Mouse (Mus musculus) lung, embryonic 15.5 days (tissue): ENCODE data around the gene Ttll6. TPM values are rescaled to one million over a fixed set of nuclear protein-coding genes. Genes with fewer than 3 reads are reported as not detected.

Source experiments
- ATAC-seq: fragments of 200-750 bp; cut with Nextera tagmentation; 2 replicates; pipeline ENCODE4 v1.8.0; 2017; ENCODE audit warnings: moderate number of reproducible peaks, borderline replicate concordance; ENCODE audit not compliant: low FRiP score, low TSS enrichment; ENCODE audit errors: extremely low read depth
- H3K27ac ChIP-seq: fragments of 300-500 bp; sonication (generic); 2 replicates; pipeline ENCODE4 v1.5.1; 2015; ENCODE audit warnings: moderate library complexity, mild to moderate bottlenecking, inconsistent platforms
- H3K27me3 ChIP-seq: fragments of 300-500 bp; sonication (generic); 2 replicates; pipeline ENCODE4 v1.6.1; 2015; ENCODE audit warnings: inconsistent platforms
- H3K36me3 ChIP-seq: fragments of 300-500 bp; sonication (generic); 2 replicates; pipeline ENCODE4 v1.6.1; 2015; ENCODE audit warnings: inconsistent platforms
- H3K4me1 ChIP-seq: fragments of 300-500 bp; sonication (generic); 2 replicates; pipeline ENCODE4 v1.6.1; 2015; ENCODE audit warnings: inconsistent platforms
- H3K4me2 ChIP-seq: fragments of 300-500 bp; sonication (generic); 2 replicates; pipeline ENCODE4 v1.6.1; 2015; ENCODE audit warnings: inconsistent platforms, mild to moderate bottlenecking, moderate library complexity
- H3K4me3 ChIP-seq: fragments of 300-500 bp; sonication (generic); 2 replicates; pipeline ENCODE4 v1.5.1; 2015; ENCODE audit warnings: mild to moderate bottlenecking, inconsistent platforms
- H3K9ac ChIP-seq: fragments of 300-500 bp; sonication (generic); 2 replicates; pipeline ENCODE4 v1.6.1; 2015; ENCODE audit warnings: inconsistent platforms
- H3K9me3 ChIP-seq: fragments of 300-500 bp; sonication (generic); 2 replicates; pipeline ENCODE4 v1.6.1; 2016; ENCODE audit warnings: inconsistent platforms
- WGBS: fragments of 180-500 bp; shearing (Covaris S2); methylation state at CpG from one replicate; pipeline ENCODE4 v1.1.7; 2015; 5-methylcytosine and 5-hydroxymethylcytosine counted together
- polyA plus RNA-seq: library from polyadenylated mRNA; unstranded; fragments of >200 nt; fragmentation: Nextera tagmentation; extraction: Ambion mirVana; gene quantifications from 2 replicates; pipeline ENCODE4 v1.2.1, GENCODE M21; 2015

Gene Ttll6
- polyA plus RNA-seq, 1 experiment from 2014 or later, result 0.93 TPM

- H3K4me3 ChIP-seq, result no peak overlapping the region
- H3K36me3 ChIP-seq, result no peaks in the 10 kb centered on the region
- WGBS, result 3% methylated on average over 20 of the region's 20 CpGs
- H3K9ac ChIP-seq, result no peak overlapping the region
- ATAC-seq, result no peak
- no peaks in the 10 kb centered on the region for H3K9me3 ChIP-seq
- no peak overlapping the region for H3K4me2 ChIP-seq
- H3K27me3 ChIP-seq, result peaks cover 100% of the 10 kb centered on the region
- H3K27ac ChIP-seq, result no peak overlapping the region
- no peaks in the 10 kb centered on the region for H3K4me1 ChIP-seq
These were observed 37.3 kb downstream of the Ttll6 start for GRCm38 (mm10) chr11:96170711-96171379.

- no peaks in the 10 kb centered on the region for H3K9me3 ChIP-seq
- 9% methylated on average over 3 of the region's 3 CpGs for WGBS
- H3K36me3 ChIP-seq, result no peaks in the 10 kb centered on the region
- peaks cover 100% of the 10 kb centered on the region for H3K27me3 ChIP-seq
- H3K4me2 ChIP-seq, result no peak overlapping the region
- H3K9ac ChIP-seq, result no peak overlapping the region
- no peaks in the 10 kb centered on the region for H3K4me1 ChIP-seq
- ATAC-seq, result no peak
- H3K27ac ChIP-seq, result no peak overlapping the region
- H3K4me3 ChIP-seq, result no peak overlapping the region
These were observed 38.0 kb downstream of the Ttll6 start for GRCm38 (mm10) chr11:96171601-96172000.

GRCm38 (mm10) chr11:96172511-96173287, 39.1 kb downstream of the Ttll6 start:
- Histone ChIP-seq H3K27me3 (peaks cover 100% of the 10 kb centered on the region), H3K4me2 (no peak overlapping the region), H3K36me3 (no peaks in the 10 kb centered on the region), H3K4me1 (no peaks in the 10 kb centered on the region), H3K9ac (no peak overlapping the region), H3K9me3 (no peaks in the 10 kb centered on the region), H3K27ac (no peak overlapping the region), H3K4me3 (0 out of 2 replicates have a peak overlapping the region, but pooled peaks have one; percentile 1)
- ATAC-seq, result no peak
- WGBS, result under 1% methylated on average over 25 of the region's 25 CpGs

GRCm38 (mm10) chr11:96173288-96173840, 39.8 kb downstream of the Ttll6 start:
- Histone ChIP-seq H3K36me3 (no peaks in the 10 kb centered on the region), H3K4me1 (no peaks in the 10 kb centered on the region), H3K4me2 (no peak overlapping the region), H3K27ac (no peak overlapping the region), H3K4me3 (0 out of 2 replicates have a peak overlapping the region, but pooled peaks have one; percentile 1), H3K9ac (no peak overlapping the region), H3K27me3 (peaks cover 100% of the 10 kb centered on the region), H3K9me3 (no peaks in the 10 kb centered on the region)
- 2% methylated on average over 16 of the region's 16 CpGs for WGBS
- no peak for ATAC-seq

GRCm38 (mm10) chr11:96174881-96175280, 41.3 kb downstream of the Ttll6 start:
- Histone ChIP-seq H3K27me3 (peaks cover 100% of the 10 kb centered on the region), H3K27ac (no peak overlapping the region), H3K9ac (no peak overlapping the region), H3K4me3 (no peak overlapping the region), H3K36me3 (no peaks in the 10 kb centered on the region), H3K9me3 (no peaks in the 10 kb centered on the region), H3K4me1 (no peaks in the 10 kb centered on the region), H3K4me2 (no peak overlapping the region)
- 9% methylated on average over 6 of the region's 6 CpGs for WGBS
- no peak for ATAC-seq

GRCm38 (mm10) chr11:96175511-96175910, 41.9 kb downstream of the Ttll6 start:
- Histone ChIP-seq H3K4me3 (no peak overlapping the region), H3K4me2 (no peak overlapping the region), H3K4me1 (no peaks in the 10 kb centered on the region), H3K9me3 (no peaks in the 10 kb centered on the region), H3K27me3 (peaks cover 100% of the 10 kb centered on the region), H3K9ac (no peak overlapping the region), H3K36me3 (no peaks in the 10 kb centered on the region), H3K27ac (no peak overlapping the region)
- no peak for ATAC-seq
- WGBS, result under 1% methylated on average over 17 of the region's 17 CpGs

- peaks cover 100% of the 10 kb centered on the region for H3K27me3 ChIP-seq
- no peak overlapping the region for H3K4me3 ChIP-seq
- ATAC-seq, result no peak
- H3K9me3 ChIP-seq, result no peaks in the 10 kb centered on the region
- H3K4me1 ChIP-seq, result no peaks in the 10 kb centered on the region
- H3K4me2 ChIP-seq, result no peak overlapping the region
- H3K27ac ChIP-seq, result no peak overlapping the region
- no peak overlapping the region for H3K9ac ChIP-seq
- 2% methylated on average over 9 of the region's 9 CpGs for WGBS
- H3K36me3 ChIP-seq, result no peaks in the 10 kb centered on the region
These were observed 42.5 kb downstream of the Ttll6 start for GRCm38 (mm10) chr11:96175951-96176530.

GRCm38 (mm10) chr11:96176841-96177240, 43.3 kb downstream of the Ttll6 start:
- ATAC-seq, result no peak
- no peaks in the 10 kb centered on the region for H3K4me1 ChIP-seq
- no peaks in the 10 kb centered on the region for H3K9me3 ChIP-seq
- WGBS, result 2% methylated on average over 10 of the region's 10 CpGs
- no peak overlapping the region for H3K4me3 ChIP-seq
- H3K4me2 ChIP-seq, result no peak overlapping the region
- H3K27me3 ChIP-seq, result peaks cover 100% of the 10 kb centered on the region
- H3K27ac ChIP-seq, result no peak overlapping the region
- no peak overlapping the region for H3K9ac ChIP-seq
- no peaks in the 10 kb centered on the region for H3K36me3 ChIP-seq

GRCm38 (mm10) chr11:96177546-96178174, 44.1 kb downstream of the Ttll6 start:
- Histone ChIP-seq H3K4me1 (no peaks in the 10 kb centered on the region), H3K4me3 (no peak overlapping the region), H3K9ac (no peak overlapping the region), H3K9me3 (no peaks in the 10 kb centered on the region), H3K27ac (no peak overlapping the region), H3K36me3 (no peaks in the 10 kb centered on the region), H3K27me3 (peaks cover 100% of the 10 kb centered on the region), H3K4me2 (no peak overlapping the region)
- no peak for ATAC-seq
- under 1% methylated on average over 27 of the region's 27 CpGs for WGBS

GRCm38 (mm10) chr11:96178356-96178755, 44.8 kb downstream of the Ttll6 start:
- H3K4me3 ChIP-seq, result no peak overlapping the region
- no peak overlapping the region for H3K27ac ChIP-seq
- no peaks in the 10 kb centered on the region for H3K36me3 ChIP-seq
- no peak overlapping the region for H3K4me2 ChIP-seq
- 1% methylated on average over 8 of the region's 8 CpGs for WGBS
- H3K9ac ChIP-seq, result no peak overlapping the region
- H3K27me3 ChIP-seq, result peaks cover 100% of the 10 kb centered on the region
- no peak for ATAC-seq
- no peaks in the 10 kb centered on the region for H3K9me3 ChIP-seq
- no peaks in the 10 kb centered on the region for H3K4me1 ChIP-seq

GRCm38 (mm10) chr11:96178911-96179503, 45.4 kb downstream of the Ttll6 start:
- no peak overlapping the region for H3K4me3 ChIP-seq
- H3K9me3 ChIP-seq, result no peaks in the 10 kb centered on the region
- peaks cover 100% of the 10 kb centered on the region for H3K27me3 ChIP-seq
- no peak overlapping the region for H3K9ac ChIP-seq
- H3K27ac ChIP-seq, result no peak overlapping the region
- no peak overlapping the region for H3K4me2 ChIP-seq
- H3K4me1 ChIP-seq, result no peaks in the 10 kb centered on the region
- no peaks in the 10 kb centered on the region for H3K36me3 ChIP-seq
- WGBS, result under 1% methylated on average over 6 of the region's 6 CpGs
- no peak for ATAC-seq
